Mouse (Mus musculus) MEL (cell line): Measurements from ENCODE around the gene Slfn4. TPM values are rescaled to one million over a fixed set of nuclear protein-coding genes. Genes with fewer than 3 reads are reported as not detected.
"Not testable (repeated sequence)": the region's sequence is repeated elsewhere in the genome, so short reads cannot be mapped to it uniquely, and the experiment has no call there.

Experiments
- DNase-seq: peaks from one replicate; pipeline ENCODE4 v3.0.0; 2011; ENCODE audit warnings: low read depth, low spot score
- H3K27ac ChIP-seq: 2 replicates; pipeline ENCODE4 v1.5.1; 2012; ENCODE audit warnings: low read depth, mild to moderate bottlenecking, control low read depth, low read length, moderate library complexity; ENCODE audit not compliant: control insufficient read depth
- H3K27me3 ChIP-seq, 2 experiments: fragments of 150-350 bp in 1 of 2; sonication (generic) in 1 of 2; 2 replicates each; pipeline ENCODE4 v1.6.1; 2012; ENCODE audit warnings: low read length in 2 of 2, mild to moderate bottlenecking in 2 of 2, improper control_type of control experiment in 1 of 2, moderate library complexity in 1 of 2; ENCODE audit not compliant: insufficient read depth in 2 of 2, control insufficient read depth in 1 of 2
- H3K36me3 ChIP-seq, 2 experiments: 2 replicates each; pipeline ENCODE4 v1.6.1; 2012 to 2014; ENCODE audit warnings: low read length in 2 of 2, improper control_type of control experiment in 1 of 2, inconsistent platforms in 1 of 2, mild to moderate bottlenecking in 1 of 2; ENCODE audit not compliant: insufficient read depth in 2 of 2, control insufficient read depth in 1 of 2
- H3K4me1 ChIP-seq, 2 experiments: fragments of 150-350 bp in 1 of 2; sonication (generic) in 1 of 2; 2 replicates each; pipeline ENCODE4 v1.6.1; 2012; ENCODE audit warnings: low read length in 2 of 2, improper control_type of control experiment in 1 of 2, mild to moderate bottlenecking in 1 of 2; ENCODE audit not compliant: insufficient read depth in 2 of 2, control insufficient read depth in 1 of 2
- H3K4me3 ChIP-seq, 2 experiments: fragments of 150-350 bp in 1 of 2; sonication (generic) in 1 of 2; 2 replicates each; pipeline ENCODE4 v1.5.1; 2012; ENCODE audit warnings: low read depth in 2 of 2, low read length in 2 of 2, mild to moderate bottlenecking in 2 of 2, moderate library complexity in 2 of 2, control low read depth in 1 of 2, improper control_type of control experiment in 1 of 2; ENCODE audit not compliant: control insufficient read depth in 1 of 2, insufficient read depth in 1 of 2
- H3K79me2 ChIP-seq: 2 replicates; pipeline ENCODE4 v1.6.1; 2012; ENCODE audit warnings: mild to moderate bottlenecking, low read length, moderate library complexity; ENCODE audit not compliant: control insufficient read depth, poor library complexity, insufficient read depth
- H3K9ac ChIP-seq: 2 replicates; pipeline ENCODE4 v1.6.1; 2012; ENCODE audit warnings: low read depth, mild to moderate bottlenecking, control low read depth, low read length, moderate library complexity; ENCODE audit not compliant: control insufficient read depth, poor library complexity, severe bottlenecking
- H3K9me3 ChIP-seq: fragments of 150-350 bp; sonication (generic); replicated peaks from 2 replicates; pipeline ENCODE4 v1.6.1; 2012; ENCODE audit warnings: mild to moderate bottlenecking, low read length, improper control_type of control experiment, moderate library complexity; ENCODE audit not compliant: insufficient read depth
- BHLHE40 ChIP-seq: IDR thresholded peaks from 2 replicates; pipeline ENCODE4 v1.6.1; 2012; ENCODE audit warnings: low read depth, mild to moderate bottlenecking, inconsistent platforms, low read length, improper control_type of control experiment, borderline replicate concordance
- CTCF ChIP-seq, 3 experiments: IDR thresholded peaks in 2 of 3; conservative IDR thresholded peaks in 1 of 3; 2 replicates each; pipeline ENCODE4 v1.5.1; 2011 to 2012; ENCODE audit warnings: low read length in 3 of 3, low read depth in 2 of 3, mild to moderate bottlenecking in 2 of 3, improper control_type of control experiment in 1 of 3, inconsistent platforms in 1 of 3, mixed read lengths in 1 of 3, moderate library complexity in 1 of 3; ENCODE audit not compliant: control insufficient read depth in 1 of 3, insufficient read depth in 1 of 3, poor library complexity in 1 of 3, severe bottlenecking in 1 of 3
- ELF1 ChIP-seq: IDR thresholded peaks from 2 replicates; pipeline ENCODE4 v1.6.1; 2014; ENCODE audit warnings: low read depth, mild to moderate bottlenecking, inconsistent platforms, low read length, improper control_type of control experiment, moderate library complexity
- ETS1 ChIP-seq: IDR thresholded peaks from 2 replicates; pipeline ENCODE4 v1.6.1; 2012; ENCODE audit warnings: low read depth, mild to moderate bottlenecking, inconsistent platforms, low read length, improper control_type of control experiment, moderate library complexity
- GATA1 ChIP-seq: IDR thresholded peaks from 2 replicates; pipeline ENCODE4 v1.6.1; 2011; ENCODE audit warnings: low read depth, low read length, improper control_type of control experiment
- HCFC1 ChIP-seq: IDR thresholded peaks from 2 replicates; pipeline ENCODE4 v1.6.1; 2012; ENCODE audit warnings: low read depth, mild to moderate bottlenecking, inconsistent platforms, low read length, improper control_type of control experiment, moderate library complexity
- JUND ChIP-seq: IDR thresholded peaks from 2 replicates; pipeline ENCODE4 v1.6.1; 2011; ENCODE audit warnings: low read depth, mild to moderate bottlenecking, improper control_type of control experiment, low read length
- KAT2A ChIP-seq: conservative IDR thresholded peaks from 2 replicates; pipeline ENCODE4 v1.6.1; 2012; ENCODE audit warnings: low read depth, low read length, improper control_type of control experiment, inconsistent platforms
- MAX ChIP-seq: IDR thresholded peaks from 2 replicates; pipeline ENCODE4 v1.6.1; 2011; ENCODE audit warnings: low read length, improper control_type of control experiment
- MAZ ChIP-seq: IDR thresholded peaks from 2 replicates; pipeline ENCODE4 v1.6.1; 2012; ENCODE audit warnings: low read depth, mild to moderate bottlenecking, inconsistent platforms, low read length, improper control_type of control experiment
- MEF2A ChIP-seq: IDR thresholded peaks from 2 replicates; pipeline ENCODE4 v1.6.1; 2014; ENCODE audit warnings: low read depth, mild to moderate bottlenecking, inconsistent platforms, low read length, improper control_type of control experiment; ENCODE audit not compliant: poor library complexity, insufficient replicate concordance, severe bottlenecking; ENCODE audit errors: extremely low read depth
- MXI1 ChIP-seq: IDR thresholded peaks from 2 replicates; pipeline ENCODE4 v1.6.1; 2011; ENCODE audit warnings: mild to moderate bottlenecking, low read depth, low read length, improper control_type of control experiment
- MYB ChIP-seq: IDR thresholded peaks from 2 replicates; pipeline ENCODE4 v1.6.1; 2011; ENCODE audit warnings: mild to moderate bottlenecking, low read depth, low read length, improper control_type of control experiment
- MYC ChIP-seq: IDR thresholded peaks from 2 replicates; pipeline ENCODE4 v1.6.1; 2011; ENCODE audit warnings: low read depth, mild to moderate bottlenecking, low read length, improper control_type of control experiment, moderate library complexity
- NELFE ChIP-seq: IDR thresholded peaks from 2 replicates; pipeline ENCODE4 v1.6.1; 2011; ENCODE audit warnings: low read depth, low read length, improper control_type of control experiment
- NRF1 ChIP-seq: IDR thresholded peaks from 2 replicates; pipeline ENCODE4 v1.6.1; 2014; ENCODE audit warnings: low read depth, mild to moderate bottlenecking, inconsistent platforms, low read length, improper control_type of control experiment, moderate library complexity; ENCODE audit not compliant: poor library complexity, insufficient read depth, severe bottlenecking
- POLR2A ChIP-seq, 2 experiments: IDR thresholded peaks; 2 replicates each; pipeline ENCODE4 v1.6.1; 2011 to 2012; ENCODE audit warnings: low read length in 2 of 2, mild to moderate bottlenecking in 2 of 2, control low read depth in 1 of 2, improper control_type of control experiment in 1 of 2, low read depth in 1 of 2, moderate library complexity in 1 of 2; ENCODE audit not compliant: control insufficient read depth in 1 of 2, insufficient read depth in 1 of 2, poor library complexity in 1 of 2
- POLR2AphosphoS2 ChIP-seq: IDR thresholded peaks from 2 replicates; pipeline ENCODE4 v1.6.1; 2011; ENCODE audit warnings: low read length, improper control_type of control experiment
- RAD21 ChIP-seq: IDR thresholded peaks from 2 replicates; pipeline ENCODE4 v1.6.1; 2011; ENCODE audit warnings: mild to moderate bottlenecking, low read depth, low read length, improper control_type of control experiment
- SIN3A ChIP-seq: IDR thresholded peaks from 2 replicates; pipeline ENCODE4 v1.6.1; 2012; ENCODE audit warnings: low read length, improper control_type of control experiment, inconsistent platforms
- TAL1 ChIP-seq: IDR thresholded peaks from 2 replicates; pipeline ENCODE4 v1.6.1; 2012; ENCODE audit warnings: mild to moderate bottlenecking, inconsistent platforms, low read length, moderate library complexity, mixed read lengths
- TBP ChIP-seq: IDR thresholded peaks from 2 replicates; pipeline ENCODE4 v1.8.0; 2011; ENCODE audit warnings: low read depth, low read length, improper control_type of control experiment
- USF2 ChIP-seq, 2 experiments: IDR thresholded peaks; 2 replicates each; pipeline ENCODE4 v1.6.1; 2011 to 2012; ENCODE audit warnings: improper control_type of control experiment in 2 of 2, low read length in 2 of 2, borderline replicate concordance in 1 of 2, inconsistent platforms in 1 of 2, low read depth in 1 of 2, mild to moderate bottlenecking in 1 of 2; ENCODE audit not compliant: insufficient read depth in 1 of 2
- ZC3H11A ChIP-seq: IDR thresholded peaks from 2 replicates; pipeline ENCODE4 v1.6.1; 2012; ENCODE audit warnings: low read depth, mild to moderate bottlenecking, inconsistent platforms, low read length, improper control_type of control experiment
- ZKSCAN1 ChIP-seq: IDR thresholded peaks from 2 replicates; pipeline ENCODE4 v1.6.1; 2012; ENCODE audit warnings: low read depth, mild to moderate bottlenecking, inconsistent platforms, low read length, improper control_type of control experiment, moderate library complexity
- ZMIZ1 ChIP-seq: IDR thresholded peaks from 2 replicates; pipeline ENCODE4 v1.6.1; 2012; ENCODE audit warnings: low read depth, mild to moderate bottlenecking, inconsistent platforms, low read length, improper control_type of control experiment, moderate library complexity
- ZNF384 ChIP-seq: IDR thresholded peaks from 2 replicates; pipeline ENCODE4 v1.6.1; 2012; ENCODE audit warnings: low read depth, mild to moderate bottlenecking, inconsistent platforms, low read length, improper control_type of control experiment
- polyA plus RNA-seq, 2 experiments: library from polyadenylated mRNA; stranded (reverse) in 1 of 2; unstranded in 1 of 2; fragments of >175 nt in 1 of 2; fragments of >200 nt in 1 of 2; gene quantifications; 2 replicates each; pipeline versions ENCODE4 v1.2.1 to v1.2.4; 2012; ENCODE audit warnings: low replicate concordance in 2 of 2, low read depth in 1 of 2; ENCODE audit not compliant: insufficient read length in 2 of 2, insufficient read depth in 1 of 2, missing spikeins in 1 of 2
- total RNA-seq: library from RNA; depleted of rRNA; stranded (reverse); fragments of 300-350 nt; gene quantifications from 2 replicates; pipeline ENCODE4 v1.2.3, GENCODE M21; 2012

Slfn4 gene
- total and polyA plus RNA-seq, 3 experiments: 0.04 TPM; not detected in 2

DNA sequence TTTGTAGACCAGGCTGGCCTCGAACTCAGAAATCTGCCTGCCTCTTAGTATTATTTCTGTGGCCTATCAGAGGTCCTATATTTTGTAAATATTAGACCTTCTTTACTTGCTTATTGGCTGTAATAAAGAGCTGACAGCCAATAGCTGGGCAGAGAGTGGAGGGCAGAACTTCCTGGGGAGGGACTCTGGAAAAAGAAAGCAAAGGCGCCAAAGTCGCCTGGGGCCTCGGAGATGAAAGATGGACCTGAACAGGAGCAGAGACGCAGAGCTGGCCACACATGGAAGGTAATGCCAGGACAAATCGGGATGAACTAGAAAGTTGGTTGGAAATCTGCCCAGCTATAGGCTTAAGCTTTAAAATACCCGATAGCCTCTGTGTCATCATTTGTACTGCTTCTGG lies 48.4 kb downstream of the Slfn4 start (continued):
- TF ChIP-seq ZNF384 (no peak), MAX (peak; percentile 85), TBP (peak; percentile 92)
- TF ChIP-seq, all 39 proteins: peak for 16

DNA sequence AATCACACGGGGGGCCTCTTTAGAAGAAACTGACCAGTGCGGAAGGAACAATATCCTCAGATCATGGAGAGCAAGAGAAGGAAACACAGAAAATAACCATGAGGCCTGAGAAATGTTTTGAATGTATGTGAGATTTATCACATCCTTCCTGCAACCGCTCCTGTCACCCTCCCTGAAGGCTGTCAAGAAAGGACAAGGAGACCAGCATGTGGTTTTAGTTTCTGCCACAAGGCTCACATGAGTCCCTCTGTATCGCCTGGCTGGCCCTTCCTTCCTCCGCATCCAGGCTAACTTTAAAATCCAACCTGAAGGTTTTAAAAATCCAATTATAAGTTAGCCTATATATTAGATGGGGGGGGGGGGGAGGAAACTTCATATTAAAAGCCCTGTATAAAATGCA lies 48.8 kb downstream of the Slfn4 start:
- H3K27ac ChIP-seq: peak overlapping the region; percentile 85
- TF ChIP-seq POLR2A (IDR thresholded peaks at IDR 0.05; ENCODE audit: control insufficient read depth in 1 of 2, insufficient read depth in 1 of 2, low read depth in 1 of 2, low read length in 2 of 2, poor library complexity in 1 of 2): peak in 1 of 2 experiments; percentile 13; a peak in 1 of 4 replicates
- TF ChIP-seq MXI1: peak; percentile 79; the same call in 1 of the 2 replicates
- TF ChIP-seq ZKSCAN1: 0 out of 2 replicates have a peak, but pooled peaks have one; percentile 23
- TF ChIP-seq SIN3A: peak; percentile 34; the same call in 1 of the 2 replicates
- H3K4me3 ChIP-seq: peak overlapping the region; percentile 63 to 75
- H3K9me3 ChIP-seq, H3K27me3 ChIP-seq: not testable (repeated sequence)
- peak overlapping the region; percentile 81 for H3K9ac ChIP-seq
- peaks cover 37% of the 10 kb centered on the region for H3K79me2 ChIP-seq
- H3K36me3 ChIP-seq: peaks cover 26 to 27% of the 10 kb centered on the region in 2 experiments
- DNase-seq: peak; percentile 81
- peaks cover 3 to 25% of the 10 kb centered on the region in 2 experiments for H3K4me1 ChIP-seq

DNA sequence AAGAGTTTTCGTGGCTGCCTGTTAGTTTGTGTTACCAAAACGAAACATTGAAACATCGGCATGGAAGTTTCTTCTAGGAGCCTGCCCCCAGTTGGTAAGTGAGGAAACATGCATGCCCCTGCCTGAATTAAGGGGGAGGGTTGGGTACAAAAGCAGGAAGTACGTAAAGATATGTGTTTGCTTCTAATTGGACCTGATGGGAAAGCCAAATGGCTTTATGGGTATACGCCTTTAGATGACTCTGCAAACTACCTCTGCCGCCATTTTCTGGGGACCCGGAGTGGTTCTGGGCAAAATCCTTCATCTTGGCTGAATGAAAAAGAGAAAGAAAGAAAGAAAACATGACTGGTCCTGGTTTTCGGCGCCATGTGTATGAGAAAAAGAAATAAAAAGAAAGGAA lies 49.2 kb downstream of the Slfn4 start:
- Histone ChIP-seq H3K4me1 (peaks cover 3 to 29% of the 10 kb centered on the region in 2 experiments), H3K9ac (peak overlapping the region; percentile 88), H3K36me3 (peaks cover 26 to 31% of the 10 kb centered on the region in 2 experiments), H3K27me3 (peaks cover 0 to 3% of the 10 kb centered on the region in 2 experiments; a peak in 2 of 4 replicates), H3K79me2 (peaks cover 39% of the 10 kb centered on the region), H3K9me3 (no peaks in the 10 kb centered on the region), H3K4me3 (peak overlapping the region; percentile 80 to 89), H3K27ac (peak overlapping the region; percentile 86)
- DNase-seq: peak; percentile 99
- TF ChIP-seq ZKSCAN1 (no peak), MXI1 (peak; percentile 97), ZMIZ1 (peak; percentile 82; the same call in 1 of the 2 replicates), JUND (peak; percentile 56; the same call in 1 of the 2 replicates), GATA1 (no peak; the same call in 1 of the 2 replicates), NRF1 (peak; percentile 19; the same call in 1 of the 2 replicates), POLR2AphosphoS2 (peak; percentile 91), MYB (no peak), KAT2A (peak; percentile 79), ELF1 (peak; percentile 90), USF2 (IDR thresholded peaks at IDR 0.05; ENCODE audit: borderline replicate concordance in 1 of 2, insufficient read depth in 1 of 2, low read depth in 1 of 2, low read length in 2 of 2) (no peak), RAD21 (no peak), MAZ (peak; percentile 92), ETS1 (peak; percentile 81; the same call in 1 of the 2 replicates), MEF2A (no peak), MYC (peak; percentile 79; the same call in 1 of the 2 replicates), CTCF (IDR thresholded peaks at IDR 0.05 in 2 of 3, conservative IDR thresholded peaks at IDR 0.05 in 1 of 3; ENCODE audit: control insufficient read depth in 1 of 3, insufficient read depth in 1 of 3, low read depth in 2 of 3, low read length in 3 of 3, poor library complexity in 1 of 3, severe bottlenecking in 1 of 3) (peak; percentile 25 to 61 (median 29); a peak in 4 of 6 replicates), SIN3A (peak; percentile 96), ZNF384 (0 out of 2 replicates have a peak, but pooled peaks have one; percentile 40), NELFE (peak; percentile 91), BHLHE40 (peak; percentile 27; the same call in 1 of the 2 replicates), ZC3H11A (peak; percentile 27), HCFC1 (peak; percentile 90), MAX (peak; percentile 89), TAL1 (no peak)
